Mouse (Mus musculus): Measurements from ENCODE around the gene Zfp644. TPM values are rescaled to one million over a fixed set of nuclear protein-coding genes. Genes with fewer than 3 reads are reported as not detected.

Gene Zfp644
- total and polyA plus RNA-seq, 2 experiments from 2014 or later: 45.7 to 78.1 TPM

DNA sequence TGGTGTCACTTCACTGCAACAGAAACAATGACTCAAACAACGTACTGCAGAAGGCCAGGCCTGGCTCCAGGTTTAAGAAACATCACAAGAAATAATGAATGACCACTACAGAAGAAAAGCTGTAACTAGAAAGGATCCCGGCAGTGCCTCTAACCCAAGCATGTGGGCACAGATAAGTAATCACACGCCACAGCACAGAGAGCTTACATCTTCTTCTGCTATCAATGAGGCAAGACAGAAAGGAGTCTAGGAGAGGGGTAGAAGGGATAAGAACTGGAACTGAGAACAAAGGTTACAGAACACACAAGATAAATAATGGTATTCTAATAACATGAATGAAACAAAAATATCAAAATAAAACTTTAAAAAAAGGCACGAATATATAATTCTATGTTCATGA lies 32.2 kb downstream of the Zfp644 start:
- no peak for ATAC-seq (ENCODE audit: insufficient read depth, low read depth)
- 63% methylated on average over 4 of the region's 4 CpGs for WGBS

DNA sequence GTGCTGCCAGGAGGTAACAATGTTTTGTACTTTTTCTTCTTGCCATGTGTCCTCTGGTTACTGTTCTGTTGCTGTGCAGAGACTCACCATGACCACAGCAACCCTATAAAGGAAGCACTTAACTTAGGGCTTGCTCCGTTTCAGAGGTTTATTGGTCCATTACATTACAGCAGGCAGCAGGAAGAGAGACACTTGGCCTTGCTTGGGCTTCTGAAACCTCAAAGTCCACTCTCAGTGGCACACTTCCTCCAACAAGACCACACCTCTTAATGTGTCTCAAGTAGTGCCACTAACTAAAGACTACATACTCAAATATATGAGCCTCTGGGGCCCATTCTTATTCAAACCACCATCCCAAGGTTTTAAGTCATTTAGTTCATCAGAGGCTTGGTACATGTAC lies 36.2 kb downstream of the Zfp644 start:
- TF ChIP-seq CTCF (IDR thresholded peaks at IDR 0.05; ENCODE audit: low read depth) (no peak), EP300 (IDR thresholded peaks at IDR 0.05; ENCODE audit: low read depth) (no peak)
- peaks cover 12% of the 10 kb centered on the region for H3K36me3 ChIP-seq (replicated peaks; ENCODE audit: control insufficient read depth, insufficient read depth, low read length)
- no peaks in the 10 kb centered on the region for H3K4me1 ChIP-seq (ENCODE audit: control insufficient read depth, insufficient read depth)
- no peaks in the 10 kb centered on the region for H3K27me3 ChIP-seq (ENCODE audit: control insufficient read depth, insufficient read depth, low read length)
- ATAC-seq (ENCODE audit: insufficient read depth, low read depth) (no peak), DNase-seq (ENCODE audit: low spot score) (no peak)
- no peak overlapping the region for H3K4me3 ChIP-seq (ENCODE audit: low read depth, low read length)
- no peaks in the 10 kb centered on the region for H3K9me3 ChIP-seq (replicated peaks; ENCODE audit: control insufficient read depth, low read length)
- no peak overlapping the region for H3K9ac ChIP-seq (replicated peaks; ENCODE audit: low read depth, low read length)
- no peak overlapping the region for H3K27ac ChIP-seq (ENCODE audit: low read depth)
- H3K4me2 ChIP-seq (ENCODE audit: low read depth, low read length): no peak overlapping the region
- 52% methylated on average over 1 of the region's 1 CpGs for WGBS

More for the DNA sequence above, 32.2 kb downstream of the Zfp644 start:
- no peak overlapping the region for H3K4me3 ChIP-seq (ENCODE audit: low read depth, low read length)
- H3K4me1 ChIP-seq (ENCODE audit: control insufficient read depth, insufficient read depth): no peaks in the 10 kb centered on the region
- H3K27ac ChIP-seq (ENCODE audit: low read depth): no peak overlapping the region
- H3K9me3 ChIP-seq (replicated peaks; ENCODE audit: control insufficient read depth, low read length): no peaks in the 10 kb centered on the region
- no peak for DNase-seq (ENCODE audit: low spot score)
- peaks cover 18% of the 10 kb centered on the region; the same call in 1 of the 2 replicates for H3K36me3 ChIP-seq (replicated peaks; ENCODE audit: control insufficient read depth, insufficient read depth, low read length)
- H3K27me3 ChIP-seq (ENCODE audit: control insufficient read depth, insufficient read depth, low read length): no peaks in the 10 kb centered on the region
- TF ChIP-seq CTCF (IDR thresholded peaks at IDR 0.05; ENCODE audit: low read depth) (no peak), EP300 (IDR thresholded peaks at IDR 0.05; ENCODE audit: low read depth) (no peak)
- no peak overlapping the region for H3K4me2 ChIP-seq (ENCODE audit: low read depth, low read length)
- H3K9ac ChIP-seq (replicated peaks; ENCODE audit: low read depth, low read length): no peak overlapping the region

DNA sequence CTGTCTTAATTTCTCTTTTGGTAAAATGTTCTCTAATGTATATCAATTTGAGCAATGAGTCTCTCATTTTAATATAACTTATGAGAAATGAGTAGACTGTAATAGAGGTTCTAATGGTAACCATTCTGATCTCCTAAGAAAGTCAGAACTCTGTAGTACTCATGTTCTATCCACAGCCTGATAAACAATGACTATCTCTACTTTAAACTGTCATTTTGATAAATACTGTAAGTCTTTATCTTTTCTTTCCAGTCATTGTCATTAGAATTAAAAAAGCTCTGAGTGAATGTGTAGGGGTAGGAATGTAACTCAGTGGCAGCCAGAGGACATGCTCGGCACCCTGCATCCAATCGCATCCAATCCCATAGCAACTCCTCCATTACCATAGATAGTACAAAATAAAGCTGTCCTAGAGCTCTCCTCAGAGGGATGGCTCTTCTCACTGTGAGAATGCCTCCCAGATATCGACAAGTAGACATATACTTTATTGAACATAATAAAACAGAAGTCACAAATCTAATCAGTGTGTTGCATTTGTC lies 44.2 kb downstream of the Zfp644 start:
- no peak overlapping the region for H3K9ac ChIP-seq (replicated peaks; ENCODE audit: low read depth, low read length)
- no peaks in the 10 kb centered on the region for H3K9me3 ChIP-seq (replicated peaks; ENCODE audit: control insufficient read depth, low read length)
- H3K27ac ChIP-seq (ENCODE audit: low read depth): no peak overlapping the region
- no peak overlapping the region for H3K4me3 ChIP-seq (ENCODE audit: low read depth, low read length)
- H3K36me3 ChIP-seq (replicated peaks; ENCODE audit: control insufficient read depth, insufficient read depth, low read length): peaks cover 20% of the 10 kb centered on the region; the same call in 1 of the 2 replicates
- H3K4me2 ChIP-seq (ENCODE audit: low read depth, low read length): no peak overlapping the region
- DNase-seq (ENCODE audit: low spot score) (no peak), ATAC-seq (ENCODE audit: insufficient read depth, low read depth) (no peak)
- no peaks in the 10 kb centered on the region for H3K4me1 ChIP-seq (ENCODE audit: control insufficient read depth, insufficient read depth)
- WGBS: 70% methylated on average over 3 of the region's 3 CpGs
- no peaks in the 10 kb centered on the region for H3K27me3 ChIP-seq (ENCODE audit: control insufficient read depth, insufficient read depth, low read length)
- TF ChIP-seq CTCF (IDR thresholded peaks at IDR 0.05; ENCODE audit: low read depth) (no peak), EP300 (IDR thresholded peaks at IDR 0.05; ENCODE audit: low read depth) (no peak)

DNA sequence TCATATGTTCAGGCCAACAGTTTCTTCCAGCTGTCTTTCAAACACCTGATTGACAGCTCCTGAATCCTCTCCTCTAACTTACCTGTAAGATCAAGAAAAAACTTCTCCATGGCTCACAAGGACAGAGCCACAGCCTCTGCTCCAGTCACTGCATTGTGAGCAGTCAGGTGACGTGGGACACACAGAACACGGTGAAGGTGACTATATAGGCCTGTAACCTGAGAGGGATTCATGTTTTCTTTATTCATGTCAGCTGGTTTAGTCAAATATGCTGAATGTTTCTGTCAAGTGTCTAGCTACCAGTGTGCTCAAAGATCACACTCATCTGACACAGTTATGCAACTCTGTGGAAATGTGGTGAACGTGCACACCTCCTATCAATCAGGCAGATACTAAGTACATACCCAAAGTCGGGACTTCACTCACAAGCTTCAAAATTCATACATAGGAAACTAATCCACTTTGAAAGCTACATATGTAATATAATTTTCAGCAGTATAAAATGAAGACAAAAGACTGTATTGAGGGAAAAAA lies 44.8 kb downstream of the Zfp644 start:
- DNase-seq (ENCODE audit: low spot score) (no peak), ATAC-seq (ENCODE audit: insufficient read depth, low read depth) (no peak)
- Histone ChIP-seq H3K36me3 (replicated peaks; ENCODE audit: control insufficient read depth, insufficient read depth, low read length) (peaks cover 20% of the 10 kb centered on the region; the same call in 1 of the 2 replicates), H3K4me1 (ENCODE audit: control insufficient read depth, insufficient read depth) (no peaks in the 10 kb centered on the region), H3K9ac (replicated peaks; ENCODE audit: low read depth, low read length) (no peak overlapping the region), H3K27ac (ENCODE audit: low read depth) (no peak overlapping the region), H3K4me2 (ENCODE audit: low read depth, low read length) (no peak overlapping the region), H3K4me3 (ENCODE audit: low read depth, low read length) (no peak overlapping the region), H3K27me3 (ENCODE audit: control insufficient read depth, insufficient read depth, low read length) (no peaks in the 10 kb centered on the region), H3K9me3 (replicated peaks; ENCODE audit: control insufficient read depth, low read length) (no peaks in the 10 kb centered on the region)
- TF ChIP-seq CTCF (IDR thresholded peaks at IDR 0.05; ENCODE audit: low read depth) (no peak), EP300 (IDR thresholded peaks at IDR 0.05; ENCODE audit: low read depth) (no peak)
- WGBS: 79% methylated on average over 4 of the region's 4 CpGs

DNA sequence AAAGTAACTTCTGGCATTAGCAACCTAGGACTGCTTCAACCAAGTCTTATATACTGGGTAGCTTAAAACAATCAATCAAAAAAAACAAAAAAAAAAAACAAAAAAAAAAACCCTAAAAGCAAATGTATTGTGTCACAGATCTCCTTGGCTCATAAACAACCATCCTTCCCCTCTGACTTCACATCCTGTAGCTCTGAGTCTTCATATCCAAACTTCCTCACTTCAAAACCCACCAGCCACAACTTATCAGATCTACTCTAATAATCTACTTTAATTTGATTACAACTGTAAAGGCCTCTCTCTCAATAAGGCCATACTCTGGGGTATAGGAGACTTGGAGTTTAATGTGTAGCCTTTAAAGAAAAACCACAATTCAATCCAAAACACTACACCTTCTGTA lies 47.1 kb downstream of the Zfp644 start:
- H3K4me2 ChIP-seq (ENCODE audit: low read depth, low read length): no peak overlapping the region
- no peak for ATAC-seq (ENCODE audit: insufficient read depth, low read depth)

DNA sequence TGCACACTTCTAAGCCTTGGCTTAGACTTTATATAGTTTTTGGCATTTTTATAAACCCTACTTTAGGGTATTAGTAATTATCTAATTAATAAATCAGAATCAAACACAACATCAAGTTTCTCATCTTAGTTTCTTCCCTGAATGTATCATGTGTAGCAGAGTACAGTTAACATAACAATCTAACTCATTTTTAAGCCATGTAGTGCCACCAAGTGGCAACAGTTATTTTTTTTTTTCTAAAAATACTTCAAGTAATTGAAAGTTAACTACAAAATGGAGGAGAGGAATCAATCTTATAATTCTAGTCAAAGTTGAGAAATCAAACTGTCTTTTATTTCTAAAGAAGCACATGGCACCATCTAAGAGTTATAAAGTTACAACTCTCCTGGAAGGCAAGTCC lies 47.6 kb downstream of the Zfp644 start:
- no peak for ATAC-seq (ENCODE audit: insufficient read depth, low read depth)

More for the DNA sequence above, 47.1 kb downstream of the Zfp644 start:
- no peak for DNase-seq (ENCODE audit: low spot score)
- Histone ChIP-seq H3K4me3 (ENCODE audit: low read depth, low read length) (no peak overlapping the region), H3K9ac (replicated peaks; ENCODE audit: low read depth, low read length) (no peak overlapping the region), H3K27ac (ENCODE audit: low read depth) (no peak overlapping the region), H3K27me3 (ENCODE audit: control insufficient read depth, insufficient read depth, low read length) (no peaks in the 10 kb centered on the region), H3K9me3 (replicated peaks; ENCODE audit: control insufficient read depth, low read length) (no peaks in the 10 kb centered on the region), H3K4me1 (ENCODE audit: control insufficient read depth, insufficient read depth) (no peaks in the 10 kb centered on the region), H3K36me3 (replicated peaks; ENCODE audit: control insufficient read depth, insufficient read depth, low read length) (0 out of 2 replicates have a peak, but pooled peaks cover 17% of the 10 kb centered on the region)
- TF ChIP-seq EP300 (IDR thresholded peaks at IDR 0.05; ENCODE audit: low read depth): no peak
- no peak for TF ChIP-seq CTCF (IDR thresholded peaks at IDR 0.05; ENCODE audit: low read depth)

More for the DNA sequence above, 47.6 kb downstream of the Zfp644 start:
- DNase-seq (ENCODE audit: low spot score): no peak
- Histone ChIP-seq H3K9me3 (replicated peaks; ENCODE audit: control insufficient read depth, low read length) (no peaks in the 10 kb centered on the region), H3K4me1 (ENCODE audit: control insufficient read depth, insufficient read depth) (no peaks in the 10 kb centered on the region), H3K27ac (ENCODE audit: low read depth) (no peak overlapping the region), H3K4me3 (ENCODE audit: low read depth, low read length) (no peak overlapping the region), H3K9ac (replicated peaks; ENCODE audit: low read depth, low read length) (no peak overlapping the region), H3K36me3 (replicated peaks; ENCODE audit: control insufficient read depth, insufficient read depth, low read length) (0 out of 2 replicates have a peak, but pooled peaks cover 11% of the 10 kb centered on the region), H3K4me2 (ENCODE audit: low read depth, low read length) (no peak overlapping the region), H3K27me3 (ENCODE audit: control insufficient read depth, insufficient read depth, low read length) (no peaks in the 10 kb centered on the region)
- no peak for TF ChIP-seq EP300 (IDR thresholded peaks at IDR 0.05; ENCODE audit: low read depth)
- TF ChIP-seq CTCF (IDR thresholded peaks at IDR 0.05; ENCODE audit: low read depth): 0 out of 2 replicates have a peak, but pooled peaks have one; percentile 10

All from heart, postnatal 0 days (tissue).